Mouse (Mus musculus) kidney, adult 8-10 months (tissue): ENCODE results near the gene Nle1.

Source experiments
- DNase-seq, 2 experiments: peaks; one replicate each; pipeline ENCODE4 v3.0.0; 2022

Gene Nle1

DNA sequence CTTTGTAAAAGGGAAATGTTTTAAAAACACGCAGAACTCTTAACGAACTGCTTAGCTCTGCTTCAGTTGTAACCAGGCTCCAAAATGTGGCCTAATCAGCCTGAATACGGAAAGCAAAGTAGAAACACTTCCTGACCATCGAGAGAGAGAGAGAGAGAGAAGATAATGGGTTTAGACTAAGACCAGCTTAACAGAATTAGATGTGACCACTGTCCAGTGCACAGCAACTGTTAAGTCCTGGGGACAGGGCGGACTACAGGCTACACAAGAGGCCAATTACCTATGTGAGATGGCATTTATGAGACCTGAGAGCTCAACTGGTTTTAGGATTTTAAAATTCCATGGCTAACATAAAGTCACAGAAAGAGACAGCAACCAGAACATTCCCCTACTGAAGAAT lies 40.3 kb downstream of the Nle1 start:
- DNase-seq: no peak

DNA sequence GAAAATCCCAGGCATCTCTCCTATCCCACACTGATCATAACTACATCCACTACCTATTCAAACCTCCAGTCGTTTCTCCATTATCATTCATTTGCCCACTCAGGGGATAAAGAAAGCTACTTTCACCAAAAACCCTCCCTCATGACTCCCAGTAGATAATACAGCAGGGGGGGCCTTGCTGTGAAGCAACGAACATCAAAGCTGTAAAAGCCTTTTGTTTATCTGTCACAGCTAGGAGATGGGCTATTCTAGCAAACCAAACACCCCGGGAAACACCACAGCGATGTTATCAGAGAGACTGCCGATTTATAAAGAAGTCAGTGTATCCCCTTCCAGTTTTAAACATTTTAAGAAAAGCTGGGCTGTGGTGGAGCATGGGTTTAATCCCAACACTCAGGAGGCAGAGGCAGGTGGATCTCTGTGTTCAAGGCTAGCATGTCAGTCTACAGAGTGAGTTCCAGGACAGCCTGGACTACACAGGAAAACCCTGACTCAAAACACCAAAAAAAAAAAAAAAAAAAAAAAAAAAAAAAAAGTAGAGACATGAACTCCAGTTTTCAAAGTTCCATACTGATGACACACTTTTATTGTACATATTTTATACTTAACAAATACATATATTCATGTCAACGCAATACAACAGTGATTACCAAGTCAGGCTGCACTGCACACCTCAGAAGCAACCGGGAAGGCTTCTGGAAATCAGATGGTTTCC lies 41.2 kb downstream of the Nle1 start:
- no peak for DNase-seq

DNA sequence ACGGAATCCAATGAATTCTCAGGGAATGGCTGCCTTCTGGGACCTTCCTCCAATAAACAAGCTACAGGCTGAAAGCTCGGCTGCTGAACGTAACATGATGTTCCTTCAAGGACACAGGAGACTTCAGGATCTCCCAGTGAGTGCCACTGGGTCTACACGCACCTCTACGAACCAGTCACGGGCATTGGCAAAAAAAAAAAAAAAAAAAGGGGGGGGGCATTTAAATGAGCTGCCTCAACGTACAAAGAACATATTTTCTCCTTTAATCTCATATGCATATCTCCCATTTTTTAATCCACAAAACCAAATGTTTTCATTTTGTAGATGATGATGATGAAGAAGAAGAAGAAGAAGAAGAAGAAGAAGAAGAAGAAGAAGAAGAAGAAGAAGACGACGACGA lies 42.3 kb downstream of the Nle1 start:
- no peak for DNase-seq

DNA sequence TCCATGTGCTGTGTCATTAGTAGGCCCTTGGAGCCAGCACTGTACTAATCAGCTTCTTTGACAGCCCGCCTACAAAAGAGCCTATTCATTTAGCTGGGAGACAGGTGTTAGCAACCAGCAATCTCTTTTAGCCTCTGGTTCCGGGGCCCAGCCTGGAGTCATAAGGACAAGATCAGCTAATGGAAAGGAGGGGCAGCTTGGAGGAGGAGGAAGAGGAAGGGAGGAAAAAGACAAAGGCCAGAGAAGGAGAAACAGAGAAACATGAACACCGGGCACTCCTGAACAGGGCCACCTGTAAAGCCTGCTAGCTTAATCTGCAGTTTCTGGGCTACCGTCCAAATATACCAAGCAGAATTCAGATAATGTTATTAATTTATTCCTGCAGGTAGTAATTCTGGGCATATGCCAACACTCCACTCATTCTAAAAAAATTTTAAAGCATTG lies 44.7 kb downstream of the Nle1 start:
- DNase-seq: no peak

DNA sequence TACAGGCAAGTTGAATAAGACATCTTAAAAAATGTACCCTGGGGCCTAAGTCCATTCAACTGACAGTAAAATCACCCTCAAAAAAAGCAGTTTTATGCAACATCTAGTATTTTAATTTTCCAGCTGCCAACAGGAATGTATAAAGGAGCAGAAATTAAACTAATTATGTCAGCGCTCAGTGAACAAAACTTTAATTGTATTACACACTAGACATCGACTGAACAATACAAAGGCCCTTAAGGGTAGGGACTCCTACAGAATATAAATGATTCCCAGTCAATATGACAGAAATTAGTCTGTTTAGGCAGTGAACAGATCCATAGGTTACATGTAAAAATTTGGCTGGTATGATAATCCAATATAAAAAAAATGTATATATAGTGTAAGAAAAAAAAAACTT lies 45.2 kb downstream of the Nle1 start:
- DNase-seq: no peak

DNA sequence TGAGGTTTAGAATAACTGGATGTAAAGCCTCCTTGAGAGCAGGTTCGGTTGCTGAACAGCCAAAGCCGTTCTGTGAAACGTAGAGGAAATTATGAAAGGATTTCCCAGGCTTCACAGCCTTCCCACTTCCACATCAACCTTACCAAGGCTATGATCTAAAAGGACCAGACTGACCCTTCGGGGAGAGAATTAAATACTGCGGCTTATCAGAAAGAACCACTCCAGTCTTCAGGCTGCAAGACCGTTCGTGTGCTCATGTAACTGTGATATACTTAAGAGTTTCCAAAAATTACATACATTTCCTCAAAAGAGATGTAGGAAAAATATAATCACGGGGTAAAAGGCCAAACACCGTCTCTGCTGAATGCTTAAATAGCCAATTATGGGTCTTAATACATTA lies 45.6 kb downstream of the Nle1 start:
- no peak for DNase-seq

DNA sequence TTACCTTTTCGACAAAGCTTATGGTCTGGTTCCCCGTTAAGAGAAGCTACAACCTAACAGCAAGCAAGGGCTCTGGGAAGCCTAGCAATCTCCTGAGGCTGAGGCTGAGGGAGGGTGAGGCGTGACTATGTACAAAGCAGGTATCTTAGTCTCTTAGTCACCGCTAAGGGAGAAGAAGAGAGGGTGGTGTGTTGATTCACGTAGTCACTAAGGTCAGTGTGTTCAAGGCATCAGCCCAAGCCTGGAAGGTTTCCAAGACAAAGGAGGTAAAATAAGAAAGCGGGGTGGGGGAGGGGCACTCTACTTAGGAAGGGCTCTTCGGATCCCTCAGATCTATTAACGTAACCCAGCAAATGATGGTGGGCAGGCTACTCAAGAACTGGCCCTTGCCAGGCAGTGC lies 46.7 kb downstream of the Nle1 start:
- DNase-seq: peak in 1 of 2 experiments; percentile 54

DNA sequence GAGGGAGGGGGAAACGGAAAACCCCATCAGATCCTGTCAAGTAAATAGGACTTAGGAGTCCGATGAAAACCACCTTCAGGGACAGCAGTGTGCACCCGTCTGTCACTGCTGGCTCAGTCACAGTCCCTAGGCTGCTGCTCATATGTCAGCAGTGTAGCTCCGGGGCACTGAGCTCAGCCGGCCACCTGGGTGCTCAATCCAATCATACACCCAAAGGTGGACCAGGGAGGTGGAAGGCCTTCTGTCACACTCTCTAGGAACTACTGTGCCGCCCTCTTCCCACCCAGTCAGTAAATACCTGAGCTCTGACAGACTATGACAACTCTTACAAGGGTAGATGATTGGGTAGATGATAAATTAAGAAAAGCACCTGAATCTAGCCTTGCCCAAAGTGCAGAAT lies 47.5 kb downstream of the Nle1 start:
- no peak for DNase-seq

DNA sequence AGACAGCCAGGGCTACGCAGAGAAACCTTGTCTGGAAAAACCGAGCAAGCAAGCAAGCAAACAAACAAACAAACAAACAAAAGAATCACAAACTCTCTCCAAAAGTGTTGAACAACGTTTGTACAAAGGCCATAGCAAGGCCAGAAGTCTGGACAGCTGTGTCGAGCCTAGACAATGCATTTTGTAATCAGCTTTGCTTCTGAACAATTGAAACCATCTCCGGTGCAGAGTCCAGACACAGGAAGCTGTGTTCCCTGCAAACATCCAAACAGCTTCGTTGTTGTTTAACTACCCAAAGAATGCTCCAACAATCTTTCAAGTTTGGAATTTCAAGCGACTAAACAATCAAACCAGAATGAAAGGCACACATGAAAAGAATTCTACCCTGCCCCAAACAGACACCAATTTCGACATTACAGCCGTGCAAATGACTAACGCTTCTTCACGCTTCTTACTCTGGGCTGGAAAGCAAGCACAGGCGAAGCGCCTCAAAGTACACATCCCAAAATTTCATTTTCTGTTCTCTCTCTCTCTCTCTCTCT lies 50.8 kb downstream of the Nle1 start:
- peak; percentile 52 to 64 for DNase-seq

DNA sequence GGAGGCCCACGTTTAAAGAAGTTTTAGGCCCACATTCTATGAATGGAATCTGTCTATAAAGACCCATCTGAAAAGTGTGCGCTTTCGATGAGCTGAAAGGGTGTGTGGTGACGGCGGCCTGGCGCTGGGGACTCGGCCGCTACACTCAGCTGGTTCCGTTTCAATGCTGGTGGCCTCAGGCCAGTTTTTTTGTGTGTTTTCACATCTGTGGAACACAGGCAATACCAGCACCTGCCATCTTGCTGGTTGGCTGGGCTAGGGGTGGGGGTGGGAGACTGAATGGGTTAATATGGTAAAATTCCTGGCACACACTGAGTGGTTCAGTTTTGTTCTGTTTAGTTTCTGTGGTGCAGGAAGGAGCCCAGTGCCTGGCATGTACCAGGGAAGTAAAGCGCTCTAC lies 52.2 kb downstream of the Nle1 start:
- DNase-seq: no peak

DNA sequence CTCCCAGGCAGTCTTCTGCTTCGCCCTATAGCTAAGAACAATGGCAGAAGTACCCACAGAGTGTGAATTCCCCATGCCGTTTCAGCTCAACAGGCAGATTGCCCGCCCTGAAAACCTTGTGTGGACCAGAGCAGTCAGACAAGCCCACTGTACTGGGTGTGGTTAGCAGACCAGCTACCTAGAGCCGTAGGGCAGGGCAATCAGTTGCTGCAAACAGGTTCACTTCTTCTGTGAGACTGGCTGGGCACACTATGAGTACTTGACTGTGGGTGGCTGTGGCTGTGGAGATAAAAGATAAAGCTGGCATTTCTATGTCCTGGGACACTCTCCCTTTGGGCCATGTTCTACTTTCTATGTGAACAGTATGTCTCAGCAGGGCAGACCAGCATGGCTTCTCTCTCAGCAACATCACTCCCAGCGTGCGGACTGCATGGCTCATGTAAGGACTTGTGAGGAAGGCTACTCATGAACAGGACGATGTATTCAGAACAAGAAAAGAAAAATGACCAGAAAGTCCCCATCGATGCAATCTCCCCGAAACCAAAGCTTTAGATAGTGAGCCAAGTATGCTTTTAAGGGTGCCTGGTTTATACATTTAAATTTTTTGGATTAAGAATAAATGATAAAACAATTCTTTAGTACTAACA lies 52.8 kb downstream of the Nle1 start:
- no peak for DNase-seq

DNA sequence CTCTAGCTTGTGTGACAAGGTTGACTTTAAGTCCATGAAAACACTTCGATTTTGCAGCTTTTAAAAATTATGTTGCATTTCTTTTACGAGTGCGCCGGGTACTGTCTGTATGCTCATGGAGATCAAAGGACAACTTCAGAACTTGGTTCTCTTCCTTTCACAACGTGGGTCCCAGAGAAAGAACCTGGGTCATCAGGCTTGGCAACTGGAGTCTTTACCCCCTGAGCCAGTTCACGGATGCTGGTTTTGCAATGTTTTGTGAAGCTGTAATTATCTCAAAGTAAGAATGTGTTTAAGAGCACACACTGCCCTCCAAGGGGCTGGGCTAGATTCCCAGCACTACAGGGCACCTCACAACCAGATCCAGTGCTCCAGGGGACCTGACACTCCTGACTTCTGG lies 54.1 kb downstream of the Nle1 start:
- no peak for DNase-seq

DNA sequence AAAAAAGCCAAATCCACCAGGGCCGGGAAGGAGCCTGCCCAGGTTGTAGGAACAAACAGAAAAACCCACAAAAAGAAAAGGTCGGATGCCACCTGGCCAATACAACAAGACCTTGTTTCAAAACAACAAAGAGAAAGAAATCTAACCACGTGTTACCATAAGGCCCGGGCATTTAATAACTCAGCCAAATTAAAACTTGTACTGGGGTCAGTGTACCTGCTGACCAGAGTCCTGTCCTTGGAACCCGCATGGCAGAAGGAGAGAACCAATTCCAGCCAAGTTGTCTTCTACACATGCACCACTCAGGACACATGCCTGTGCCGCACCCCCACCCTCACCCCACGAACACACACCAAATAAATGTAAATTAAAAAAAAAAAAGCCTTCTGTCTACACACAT lies 55.3 kb downstream of the Nle1 start:
- peak in 1 of 2 experiments; percentile 46 for DNase-seq

DNA sequence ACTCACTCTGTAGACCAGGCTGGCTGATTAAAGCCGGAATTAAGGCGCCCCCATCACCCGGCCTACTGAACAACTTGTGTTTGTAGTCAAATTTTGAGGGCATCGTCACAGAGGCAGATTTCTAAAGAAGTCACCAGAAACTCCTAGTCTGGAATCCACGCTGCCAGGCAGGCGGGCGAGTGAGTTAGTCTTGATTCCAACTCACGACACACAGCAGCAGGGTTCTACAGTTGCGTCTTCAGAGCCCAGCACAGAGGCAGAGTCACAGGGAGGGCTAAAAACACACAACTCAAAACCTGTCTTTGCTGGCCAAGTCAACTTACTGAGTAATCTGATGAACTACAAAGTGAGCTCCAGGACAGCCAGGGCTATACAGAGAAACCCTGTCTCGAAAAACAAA lies 55.7 kb downstream of the Nle1 start:
- DNase-seq: no peak

DNA sequence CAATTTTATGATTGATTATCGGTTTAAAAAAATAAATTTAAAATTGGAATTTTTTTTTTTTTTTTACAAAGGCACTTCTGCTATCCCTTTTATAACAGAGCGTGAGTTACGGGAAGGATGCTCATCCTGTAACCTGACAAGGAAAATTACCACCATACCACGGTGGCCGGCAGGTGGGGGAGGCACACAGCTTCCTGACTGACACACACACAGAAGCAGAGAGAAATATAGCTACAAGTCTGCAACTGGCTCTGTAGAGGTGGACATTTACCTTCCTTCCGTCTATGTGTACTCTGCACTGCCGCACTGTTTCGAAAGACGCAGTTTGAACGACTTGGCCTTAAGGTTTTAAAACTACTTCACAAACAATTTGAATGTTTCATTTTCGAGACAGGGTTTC lies 56.1 kb downstream of the Nle1 start:
- DNase-seq: no peak
